Mouse (Mus musculus): ENCODE measurements at regions not wholly inside any gene's neighbourhood (a gene's known extent, or its start where the extent isn't known, plus 50 kb on each side); places are given as distances from the start of the nearest gene placed in this dataset.

GRCm38 (mm10) chr13:34576392-34576791, 76.9 kb downstream of the Pxdc1 start:
- WGBS = 81% methylated on average over 2 of the region's 2 CpGs
- Histone ChIP-seq H3K4me3 (no peak overlapping the region), H3K9me3 (replicated peaks) (no peaks in the 10 kb centered on the region), H3K27ac (peak overlapping the region; percentile 55; the same call in 1 of the 2 replicates), H3K4me1 (peaks cover 10% of the 10 kb centered on the region), H3K9ac (no peak overlapping the region), H3K36me3 (ENCODE audit: poor library complexity, severe bottlenecking) (no peaks in the 10 kb centered on the region), H3K4me2 (no peak overlapping the region), H3K27me3 (no peaks in the 10 kb centered on the region)
- ATAC-seq = peak; percentile 33; the same call in 1 of the 2 replicates

GRCm38 (mm10) chr13:34575997-34576314, 77.3 kb downstream of the Pxdc1 start:
- Histone ChIP-seq H3K9me3 (replicated peaks) (no peaks in the 10 kb centered on the region), H3K36me3 (ENCODE audit: poor library complexity, severe bottlenecking) (no peaks in the 10 kb centered on the region), H3K4me2 (no peak overlapping the region), H3K27ac (no peak overlapping the region; the same call in 1 of the 2 replicates), H3K27me3 (no peaks in the 10 kb centered on the region), H3K4me1 (peaks cover 10% of the 10 kb centered on the region), H3K4me3 (no peak overlapping the region), H3K9ac (no peak overlapping the region)
- 15% methylated on average over 1 of the region's 1 CpGs for WGBS
- peak; percentile 96 for ATAC-seq

- no peak overlapping the region for H3K4me3 ChIP-seq
- no peak overlapping the region for H3K4me2 ChIP-seq
- no peaks in the 10 kb centered on the region for H3K27me3 ChIP-seq
Measured at GRCm38 (mm10) chr13:34575179-34575996, 77.9 kb downstream of the Pxdc1 start.

GRCm38 (mm10) chr13:34569312-34569711, 84.0 kb downstream of the Pxdc1 start:
- WGBS = 67% methylated on average over 2 of the region's 2 CpGs
- ATAC-seq = no peak
- H3K27me3 ChIP-seq = no peaks in the 10 kb centered on the region
- H3K27ac ChIP-seq = no peak overlapping the region
- no peaks in the 10 kb centered on the region for H3K4me1 ChIP-seq
- no peaks in the 10 kb centered on the region for H3K36me3 ChIP-seq (ENCODE audit: poor library complexity, severe bottlenecking)
- no peak overlapping the region for H3K4me2 ChIP-seq
- H3K4me3 ChIP-seq = no peak overlapping the region
- H3K9ac ChIP-seq = no peak overlapping the region
- no peaks in the 10 kb centered on the region for H3K9me3 ChIP-seq (replicated peaks)

More at GRCm38 (mm10) chr13:34575179-34575996, 77.9 kb downstream of the Pxdc1 start:
- Histone ChIP-seq H3K9ac (no peak overlapping the region), H3K9me3 (replicated peaks) (no peaks in the 10 kb centered on the region), H3K27ac (peak overlapping the region; percentile 75), H3K4me1 (peaks cover 10% of the 10 kb centered on the region), H3K36me3 (ENCODE audit: poor library complexity, severe bottlenecking) (no peaks in the 10 kb centered on the region)
- peak; percentile 69 for ATAC-seq
- 68% methylated on average over 2 of the region's 2 CpGs for WGBS

- H3K4me1 ChIP-seq = no peaks in the 10 kb centered on the region
- no peak overlapping the region for H3K9ac ChIP-seq
- ATAC-seq = no peak
- H3K4me2 ChIP-seq = no peak overlapping the region
- 94% methylated on average over 1 of the region's 1 CpGs for WGBS
- no peaks in the 10 kb centered on the region for H3K9me3 ChIP-seq (replicated peaks)
- no peaks in the 10 kb centered on the region for H3K27me3 ChIP-seq
- no peak overlapping the region for H3K27ac ChIP-seq
- no peaks in the 10 kb centered on the region for H3K36me3 ChIP-seq (ENCODE audit: poor library complexity, severe bottlenecking)
- no peak overlapping the region for H3K4me3 ChIP-seq
Measured at GRCm38 (mm10) chr13:34566687-34567086, 86.6 kb downstream of the Pxdc1 start.

- ATAC-seq = no peak
- no peaks in the 10 kb centered on the region for H3K4me1 ChIP-seq
- no peak overlapping the region for H3K4me2 ChIP-seq
- no peaks in the 10 kb centered on the region for H3K36me3 ChIP-seq (ENCODE audit: poor library complexity, severe bottlenecking)
- no peak overlapping the region for H3K9ac ChIP-seq
- no peaks in the 10 kb centered on the region for H3K27me3 ChIP-seq
- WGBS = 87% methylated on average over 5 of the region's 5 CpGs
- H3K27ac ChIP-seq = no peak overlapping the region
- no peak overlapping the region for H3K4me3 ChIP-seq
- H3K9me3 ChIP-seq (replicated peaks) = no peaks in the 10 kb centered on the region
Measured at GRCm38 (mm10) chr13:34550130-34550884, 103.0 kb downstream of the Pxdc1 start.

- no peak overlapping the region for H3K9ac ChIP-seq
Measured at GRCm38 (mm10) chr13:34540646-34541045, 112.6 kb downstream of the Pxdc1 start.

GRCm38 (mm10) chr13:34533896-34534295, 119.4 kb downstream of the Pxdc1 start:
- Histone ChIP-seq H3K9ac (no peak overlapping the region), H3K4me3 (no peak overlapping the region), H3K27me3 (no peaks in the 10 kb centered on the region), H3K4me2 (no peak overlapping the region), H3K4me1 (no peaks in the 10 kb centered on the region), H3K36me3 (ENCODE audit: poor library complexity, severe bottlenecking) (no peaks in the 10 kb centered on the region), H3K9me3 (replicated peaks) (no peaks in the 10 kb centered on the region; the same call in 1 of the 2 replicates), H3K27ac (no peak overlapping the region)
- 72% methylated on average over 2 of the region's 2 CpGs for WGBS
- no peak for ATAC-seq

More at GRCm38 (mm10) chr13:34540646-34541045, 112.6 kb downstream of the Pxdc1 start:
- Histone ChIP-seq H3K4me3 (no peak overlapping the region), H3K4me2 (no peak overlapping the region), H3K4me1 (no peaks in the 10 kb centered on the region), H3K9me3 (replicated peaks) (no peaks in the 10 kb centered on the region), H3K27me3 (no peaks in the 10 kb centered on the region), H3K27ac (no peak overlapping the region), H3K36me3 (ENCODE audit: poor library complexity, severe bottlenecking) (no peaks in the 10 kb centered on the region)
- no peak for ATAC-seq
- WGBS = 85% methylated on average over 2 of the region's 2 CpGs

- Histone ChIP-seq H3K27ac (no peak overlapping the region), H3K9me3 (replicated peaks) (no peaks in the 10 kb centered on the region), H3K4me3 (no peak overlapping the region), H3K9ac (no peak overlapping the region), H3K4me2 (no peak overlapping the region), H3K4me1 (0 out of 2 replicates have a peak, but pooled peaks cover 4% of the 10 kb centered on the region), H3K36me3 (ENCODE audit: poor library complexity, severe bottlenecking) (no peaks in the 10 kb centered on the region), H3K27me3 (no peaks in the 10 kb centered on the region)
- 89% methylated on average over 3 of the region's 3 CpGs for WGBS
- ATAC-seq = no peak
Measured at GRCm38 (mm10) chr13:34511332-34511731, 142.0 kb downstream of the Pxdc1 start.

GRCm38 (mm10) chr13:34507224-34507623, 146.1 kb downstream of the Pxdc1 start:
- Histone ChIP-seq H3K4me1 (0 out of 2 replicates have a peak, but pooled peaks cover 4% of the 10 kb centered on the region), H3K36me3 (ENCODE audit: poor library complexity, severe bottlenecking) (no peaks in the 10 kb centered on the region), H3K9me3 (replicated peaks) (no peaks in the 10 kb centered on the region), H3K27ac (no peak overlapping the region), H3K4me3 (no peak overlapping the region), H3K4me2 (no peak overlapping the region), H3K27me3 (no peaks in the 10 kb centered on the region), H3K9ac (no peak overlapping the region)
- 49% methylated on average over 2 of the region's 2 CpGs for WGBS
- ATAC-seq = no peak

GRCm38 (mm10) chr13:34505861-34506260, 147.4 kb downstream of the Pxdc1 start:
- Histone ChIP-seq H3K27ac (no peak overlapping the region), H3K4me2 (no peak overlapping the region), H3K4me1 (0 out of 2 replicates have a peak, but pooled peaks cover 4% of the 10 kb centered on the region), H3K4me3 (no peak overlapping the region), H3K9me3 (replicated peaks) (no peaks in the 10 kb centered on the region), H3K27me3 (no peaks in the 10 kb centered on the region), H3K36me3 (ENCODE audit: poor library complexity, severe bottlenecking) (no peaks in the 10 kb centered on the region), H3K9ac (no peak overlapping the region)
- WGBS = 87% methylated on average over 2 of the region's 2 CpGs
- no peak for ATAC-seq

- WGBS = 91% methylated on average over 3 of the region's 3 CpGs
- no peak for ATAC-seq
- H3K4me3 ChIP-seq = no peak overlapping the region
- no peak overlapping the region for H3K27ac ChIP-seq
- H3K27me3 ChIP-seq = no peaks in the 10 kb centered on the region
- H3K4me1 ChIP-seq = 0 out of 2 replicates have a peak, but pooled peaks cover 4% of the 10 kb centered on the region
- H3K36me3 ChIP-seq (ENCODE audit: poor library complexity, severe bottlenecking) = no peaks in the 10 kb centered on the region
- no peak overlapping the region for H3K9ac ChIP-seq
- no peaks in the 10 kb centered on the region for H3K9me3 ChIP-seq (replicated peaks)
- no peak overlapping the region for H3K4me2 ChIP-seq
Measured at GRCm38 (mm10) chr13:34504879-34505278, 148.4 kb downstream of the Pxdc1 start.

Measured in forebrain, embryonic 13.5 days (tissue).